Mouse (Mus musculus): ENCODE measurements around the gene Atg16l2. TPM values are rescaled to one million over a fixed set of nuclear protein-coding genes. Genes with fewer than 3 reads are reported as not detected.

Gene Atg16l2
- total RNA-seq, 1 experiment, result 24.2 TPM

DNA sequence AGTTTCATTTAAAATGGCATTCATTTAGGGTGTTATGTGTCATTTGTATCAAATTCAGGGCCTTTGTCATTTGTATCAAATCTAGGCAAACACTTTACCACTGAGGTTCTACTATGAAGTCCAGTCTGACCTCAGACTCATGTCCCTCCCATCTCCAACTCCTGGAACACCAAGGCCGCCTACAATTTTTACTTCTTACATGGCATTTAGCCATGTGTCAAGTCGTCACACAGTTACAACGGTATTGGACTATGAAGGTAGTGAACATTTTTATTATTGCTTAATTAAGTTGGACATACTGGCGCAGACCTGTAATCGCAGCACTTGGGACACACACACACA, 7.9 kb upstream of the Atg16l2 start:
- H3K27ac ChIP-seq (ENCODE audit: insufficient read depth, low read depth, low read length, poor library complexity, severe bottlenecking), result 0 out of 2 replicates have a peak overlapping the region, but pooled peaks have one; percentile 52

DNA sequence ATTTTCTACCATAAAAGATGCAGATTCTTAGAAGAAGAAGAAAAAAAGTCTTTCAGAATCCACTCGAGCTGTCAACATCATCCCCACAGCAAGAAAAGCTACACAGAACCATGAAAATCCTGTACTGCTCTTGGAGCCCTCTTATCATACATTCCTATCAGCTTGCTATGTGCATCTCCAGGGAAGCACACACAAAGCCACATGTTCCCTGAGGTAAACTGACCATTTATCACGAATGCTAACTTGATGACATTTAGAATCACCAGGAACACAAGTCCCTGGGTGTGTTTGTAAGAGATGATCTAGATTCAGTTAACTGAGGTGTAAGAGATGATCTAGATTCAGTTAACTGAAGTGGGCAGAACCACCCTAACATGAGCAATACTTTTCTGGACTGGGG, 4.8 kb upstream of the Atg16l2 start:
- Histone ChIP-seq H3K36me3 (ENCODE audit: control insufficient read depth, insufficient read depth, low read length, poor library complexity, severe bottlenecking) (no peaks in the 10 kb centered on the region), H3K9me3 (ENCODE audit: control insufficient read depth, insufficient read depth, low read depth, low read length) (no peaks in the 10 kb centered on the region), H3K27ac (ENCODE audit: insufficient read depth, low read depth, low read length, poor library complexity, severe bottlenecking) (no peak overlapping the region), H3K9ac (ENCODE audit: insufficient read depth, low read depth, low read length, poor library complexity, severe bottlenecking) (no peak overlapping the region), H3K4me1 (ENCODE audit: control insufficient read depth in 2 of 2, insufficient read depth in 2 of 2, low read length in 2 of 2, poor library complexity in 1 of 2) (peaks cover 0 to 7% of the 10 kb centered on the region in 2 experiments; a peak in 1 of 4 replicates), H3K4me3 (ENCODE audit: insufficient read depth in 1 of 2, low read depth in 1 of 2, low read length in 2 of 2, poor library complexity in 1 of 2, severe bottlenecking in 1 of 2) (no peak overlapping the region)
- in situ Hi-C loops (cut with MboI; ENCODE audit: low sequenced_read_pairs in 2 of 2, unreplicated experiment in 2 of 2), result no loop called here
- DNase-seq (ENCODE audit: low read depth, low spot score), result no peak
- TF ChIP-seq CHD2 (IDR thresholded peaks at IDR 0.05; ENCODE audit: low read depth, low read length) (no peak), MAFK (IDR thresholded peaks at IDR 0.05; ENCODE audit: insufficient read depth, low read depth, low read length) (no peak)

More for the DNA sequence above, 7.9 kb upstream of the Atg16l2 start:
- TF ChIP-seq MAFK (IDR thresholded peaks at IDR 0.05; ENCODE audit: insufficient read depth, low read depth, low read length) (no peak), ZC3H11A (IDR thresholded peaks at IDR 0.05; ENCODE audit: borderline replicate concordance, low read depth, low read length) (no peak), ZNF384 (IDR thresholded peaks at IDR 0.05; ENCODE audit: low read depth, low read length) (no peak), CHD2 (IDR thresholded peaks at IDR 0.05; ENCODE audit: low read depth, low read length) (no peak), HCFC1 (IDR thresholded peaks at IDR 0.05; ENCODE audit: borderline replicate concordance, insufficient read depth, low read length) (no peak)
- Histone ChIP-seq H3K4me3 (ENCODE audit: insufficient read depth in 1 of 2, low read depth in 1 of 2, low read length in 2 of 2, poor library complexity in 1 of 2, severe bottlenecking in 1 of 2) (peak overlapping the region; percentile 68 to 91), H3K4me1 (ENCODE audit: control insufficient read depth in 2 of 2, insufficient read depth in 2 of 2, low read length in 2 of 2, poor library complexity in 1 of 2) (peaks cover 0 to 3% of the 10 kb centered on the region in 2 experiments; a peak in 1 of 4 replicates), H3K36me3 (ENCODE audit: control insufficient read depth, insufficient read depth, low read length, poor library complexity, severe bottlenecking) (no peaks in the 10 kb centered on the region), H3K9me3 (ENCODE audit: control insufficient read depth, insufficient read depth, low read depth, low read length) (no peaks in the 10 kb centered on the region), H3K9ac (ENCODE audit: insufficient read depth, low read depth, low read length, poor library complexity, severe bottlenecking) (peak overlapping the region; percentile 72; the same call in 1 of the 2 replicates)
- DNase-seq (ENCODE audit: low read depth, low spot score), result no peak
- in situ Hi-C loops (cut with MboI; ENCODE audit: low sequenced_read_pairs in 2 of 2, unreplicated experiment in 2 of 2), result no loop called here

DNA sequence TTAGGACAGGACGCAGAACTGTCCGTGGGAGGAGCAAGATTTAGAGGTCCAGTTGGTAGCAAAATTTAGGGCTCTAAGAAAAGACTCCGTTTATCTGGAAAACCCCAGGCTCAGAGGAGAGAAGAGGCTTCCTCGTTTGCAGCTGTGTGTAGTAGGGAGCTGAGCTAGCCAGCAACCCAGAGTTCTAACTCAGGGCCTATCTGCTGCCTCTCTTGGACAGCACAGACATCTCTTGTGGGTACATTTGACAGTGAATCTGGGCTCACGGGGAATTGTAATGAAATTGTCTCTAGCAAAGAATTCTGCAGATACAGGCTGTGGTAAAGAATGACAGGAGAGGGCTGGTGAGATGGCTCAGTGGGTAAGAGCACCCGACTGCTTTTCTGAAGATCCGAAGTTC, 640 bp upstream of the Atg16l2 start:
- H3K4me3 ChIP-seq (ENCODE audit: insufficient read depth in 1 of 2, low read depth in 1 of 2, low read length in 2 of 2, poor library complexity in 1 of 2, severe bottlenecking in 1 of 2), result peak overlapping the region in 1 of 2 experiments; percentile 80; a peak in 1 of 4 replicates
- DNase-seq (ENCODE audit: low read depth, low spot score), result no peak
- no peak overlapping the region for H3K27ac ChIP-seq (ENCODE audit: insufficient read depth, low read depth, low read length, poor library complexity, severe bottlenecking)
- H3K4me1 ChIP-seq (ENCODE audit: control insufficient read depth in 2 of 2, insufficient read depth in 2 of 2, low read length in 2 of 2, poor library complexity in 1 of 2), result 0 out of 4 replicates have a peak, but pooled peaks cover 0 to 3% of the 10 kb centered on the region in 2 experiments
- TF ChIP-seq ZNF384 (IDR thresholded peaks at IDR 0.05; ENCODE audit: low read depth, low read length) (no peak), HCFC1 (IDR thresholded peaks at IDR 0.05; ENCODE audit: borderline replicate concordance, insufficient read depth, low read length) (no peak), ZC3H11A (IDR thresholded peaks at IDR 0.05; ENCODE audit: borderline replicate concordance, low read depth, low read length) (no peak), CHD2 (IDR thresholded peaks at IDR 0.05; ENCODE audit: low read depth, low read length) (no peak), MAFK (IDR thresholded peaks at IDR 0.05; ENCODE audit: insufficient read depth, low read depth, low read length) (no peak)
- H3K36me3 ChIP-seq (ENCODE audit: control insufficient read depth, insufficient read depth, low read length, poor library complexity, severe bottlenecking), result no peaks in the 10 kb centered on the region
- in situ Hi-C loops (cut with MboI; ENCODE audit: low sequenced_read_pairs in 2 of 2, unreplicated experiment in 2 of 2), result no loop called here
- H3K9me3 ChIP-seq (ENCODE audit: control insufficient read depth, insufficient read depth, low read depth, low read length), result no peaks in the 10 kb centered on the region
- H3K9ac ChIP-seq (ENCODE audit: insufficient read depth, low read depth, low read length, poor library complexity, severe bottlenecking), result peak overlapping the region; percentile 4; the same call in 1 of the 2 replicates

DNA sequence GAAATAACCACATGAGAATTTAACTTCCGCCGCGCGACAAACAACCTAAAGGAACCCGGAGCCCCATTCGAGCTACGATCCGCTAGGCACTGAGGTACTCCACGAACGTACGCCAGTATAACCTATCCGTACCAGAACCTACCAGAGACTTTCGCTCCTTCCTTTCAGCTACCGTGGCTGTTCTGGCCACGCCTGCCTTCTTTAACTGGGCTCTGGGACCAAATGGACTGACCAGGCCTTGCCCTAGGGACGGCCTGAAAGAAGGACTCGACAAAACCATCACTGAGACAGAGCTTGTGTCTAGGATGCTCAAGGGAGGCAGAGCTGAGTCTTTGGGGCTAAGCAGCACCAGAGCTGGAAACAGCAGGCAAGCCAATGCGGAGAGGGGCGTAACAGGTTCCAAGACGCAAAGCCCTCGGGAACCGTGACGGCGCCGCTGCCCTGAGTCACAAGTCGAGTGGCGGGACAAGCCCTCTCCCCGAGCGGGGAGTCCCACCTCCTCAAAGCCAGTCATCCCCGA, 630 bp downstream of the Atg16l2 start:
- H3K4me1 ChIP-seq (ENCODE audit: control insufficient read depth in 2 of 2, insufficient read depth in 2 of 2, low read length in 2 of 2, poor library complexity in 1 of 2), result peaks cover 0 to 3% of the 10 kb centered on the region in 2 experiments; a peak in 1 of 4 replicates
- in situ Hi-C loops (cut with MboI; ENCODE audit: low sequenced_read_pairs in 2 of 2, unreplicated experiment in 2 of 2), result no loop called here
- peak overlapping the region; percentile 66 to 80 for H3K4me3 ChIP-seq (ENCODE audit: insufficient read depth in 1 of 2, low read depth in 1 of 2, low read length in 2 of 2, poor library complexity in 1 of 2, severe bottlenecking in 1 of 2)
- H3K27ac ChIP-seq (ENCODE audit: insufficient read depth, low read depth, low read length, poor library complexity, severe bottlenecking), result no peak overlapping the region
- no peaks in the 10 kb centered on the region for H3K36me3 ChIP-seq (ENCODE audit: control insufficient read depth, insufficient read depth, low read length, poor library complexity, severe bottlenecking)
- no peaks in the 10 kb centered on the region for H3K9me3 ChIP-seq (ENCODE audit: control insufficient read depth, insufficient read depth, low read depth, low read length)
- peak; percentile 41 for DNase-seq (ENCODE audit: low read depth, low spot score)
- no peak for TF ChIP-seq MAFK (IDR thresholded peaks at IDR 0.05; ENCODE audit: insufficient read depth, low read depth, low read length)
- no peak for TF ChIP-seq ZNF384 (IDR thresholded peaks at IDR 0.05; ENCODE audit: low read depth, low read length)
- no peak for TF ChIP-seq CHD2 (IDR thresholded peaks at IDR 0.05; ENCODE audit: low read depth, low read length)
- TF ChIP-seq HCFC1 (IDR thresholded peaks at IDR 0.05; ENCODE audit: borderline replicate concordance, insufficient read depth, low read length), result no peak
- TF ChIP-seq ZC3H11A (IDR thresholded peaks at IDR 0.05; ENCODE audit: borderline replicate concordance, low read depth, low read length), result no peak
- H3K9ac ChIP-seq (ENCODE audit: insufficient read depth, low read depth, low read length, poor library complexity, severe bottlenecking), result peak overlapping the region; percentile 80
